Mouse (Mus musculus): ENCODE measurements around the gene Krt79. TPM values are rescaled to one million over a fixed set of nuclear protein-coding genes. Genes with fewer than 3 reads are reported as not detected.

Krt79 gene
- polyA plus RNA-seq, 1 experiment from 2014 or later: not detected

GRCm38 (mm10) chr15:101952733-101953474 is 12.8 kb upstream of the Krt79 start:
- Histone ChIP-seq H3K9me3 (ENCODE audit: control insufficient read depth, low read length) (no peaks in the 10 kb centered on the region), H3K27me3 (ENCODE audit: control insufficient read depth, insufficient read depth, low read length) (no peaks in the 10 kb centered on the region), H3K9ac (ENCODE audit: low read depth, low read length) (no peak overlapping the region), H3K4me3 (ENCODE audit: low read depth, low read length) (no peak overlapping the region), H3K36me3 (ENCODE audit: control insufficient read depth, insufficient read depth, low read length) (no peaks in the 10 kb centered on the region), H3K4me1 (replicated peaks; ENCODE audit: control insufficient read depth, insufficient read depth, low read length) (no peaks in the 10 kb centered on the region), H3K4me2 (replicated peaks; ENCODE audit: low read depth, low read length) (no peak overlapping the region), H3K27ac (ENCODE audit: low read depth, low read length) (no peak overlapping the region)
- DNase-seq (ENCODE audit: low spot score) (no peak), ATAC-seq (ENCODE audit: low FRiP score) (no peak)
- 89% methylated on average over 7 of the region's 7 CpGs for WGBS

GRCm38 (mm10) chr15:101945430-101945829 is 5.3 kb upstream of the Krt79 start:
- H3K4me1 ChIP-seq (replicated peaks; ENCODE audit: control insufficient read depth, insufficient read depth, low read length): no peaks in the 10 kb centered on the region
- DNase-seq (ENCODE audit: low spot score): no peak
- no peak overlapping the region for H3K4me2 ChIP-seq (replicated peaks; ENCODE audit: low read depth, low read length)
- H3K9ac ChIP-seq (ENCODE audit: low read depth, low read length): no peak overlapping the region
- H3K27ac ChIP-seq (ENCODE audit: low read depth, low read length): no peak overlapping the region
- no peaks in the 10 kb centered on the region for H3K27me3 ChIP-seq (ENCODE audit: control insufficient read depth, insufficient read depth, low read length)
- H3K9me3 ChIP-seq (ENCODE audit: control insufficient read depth, low read length): no peaks in the 10 kb centered on the region
- no peak overlapping the region for H3K4me3 ChIP-seq (ENCODE audit: low read depth, low read length)
- H3K36me3 ChIP-seq (ENCODE audit: control insufficient read depth, insufficient read depth, low read length): no peaks in the 10 kb centered on the region
- ATAC-seq (ENCODE audit: low FRiP score): no peak
- 90% methylated on average over 1 of the region's 1 CpGs for WGBS

GRCm38 (mm10) chr15:101941948-101942347 is 1.8 kb upstream of the Krt79 start:
- Histone ChIP-seq H3K9ac (ENCODE audit: low read depth, low read length) (no peak overlapping the region), H3K27ac (ENCODE audit: low read depth, low read length) (no peak overlapping the region), H3K4me1 (replicated peaks; ENCODE audit: control insufficient read depth, insufficient read depth, low read length) (no peaks in the 10 kb centered on the region), H3K4me3 (ENCODE audit: low read depth, low read length) (no peak overlapping the region), H3K36me3 (ENCODE audit: control insufficient read depth, insufficient read depth, low read length) (no peaks in the 10 kb centered on the region), H3K9me3 (ENCODE audit: control insufficient read depth, low read length) (no peaks in the 10 kb centered on the region), H3K27me3 (ENCODE audit: control insufficient read depth, insufficient read depth, low read length) (no peaks in the 10 kb centered on the region), H3K4me2 (replicated peaks; ENCODE audit: low read depth, low read length) (no peak overlapping the region)
- DNase-seq (ENCODE audit: low spot score): no peak
- no peak for ATAC-seq (ENCODE audit: low FRiP score)
- 72% methylated on average over 8 of the region's 8 CpGs for WGBS

- Histone ChIP-seq H3K4me3 (ENCODE audit: low read depth, low read length) (no peak overlapping the region), H3K9ac (ENCODE audit: low read depth, low read length) (no peak overlapping the region), H3K27ac (ENCODE audit: low read depth, low read length) (no peak overlapping the region), H3K9me3 (ENCODE audit: control insufficient read depth, low read length) (no peaks in the 10 kb centered on the region), H3K36me3 (ENCODE audit: control insufficient read depth, insufficient read depth, low read length) (no peaks in the 10 kb centered on the region), H3K27me3 (ENCODE audit: control insufficient read depth, insufficient read depth, low read length) (no peaks in the 10 kb centered on the region), H3K4me1 (replicated peaks; ENCODE audit: control insufficient read depth, insufficient read depth, low read length) (no peaks in the 10 kb centered on the region), H3K4me2 (replicated peaks; ENCODE audit: low read depth, low read length) (no peak overlapping the region)
- 90% methylated on average over 9 of the region's 9 CpGs for WGBS
- ATAC-seq (ENCODE audit: low FRiP score) (no peak), DNase-seq (ENCODE audit: low spot score) (no peak)
These were observed 1.4 kb downstream of the Krt79 start for GRCm38 (mm10) chr15:101938600-101939308.

GRCm38 (mm10) chr15:101933024-101933423 is 7.1 kb downstream of the Krt79 start:
- no peak overlapping the region for H3K9ac ChIP-seq (ENCODE audit: low read depth, low read length)
- 82% methylated on average over 6 of the region's 6 CpGs for WGBS

GRCm38 (mm10) chr15:101929666-101930065 is 10.5 kb downstream of the Krt79 start:
- peaks cover 4% of the 10 kb centered on the region; the same call in 1 of the 2 replicates for H3K27me3 ChIP-seq (ENCODE audit: control insufficient read depth, insufficient read depth, low read length)
- H3K9ac ChIP-seq (ENCODE audit: low read depth, low read length): peak overlapping the region; percentile 0; the same call in 1 of the 2 replicates
- no peaks in the 10 kb centered on the region for H3K36me3 ChIP-seq (ENCODE audit: control insufficient read depth, insufficient read depth, low read length)
- 0 out of 2 replicates have a peak, but pooled peaks cover 2% of the 10 kb centered on the region for H3K4me1 ChIP-seq (replicated peaks; ENCODE audit: control insufficient read depth, insufficient read depth, low read length)
- H3K4me3 ChIP-seq (ENCODE audit: low read depth, low read length): peak overlapping the region; percentile 2; the same call in 1 of the 2 replicates
- no peak for ATAC-seq (ENCODE audit: low FRiP score)
- H3K4me2 ChIP-seq (replicated peaks; ENCODE audit: low read depth, low read length): peak overlapping the region; percentile 35
- H3K9me3 ChIP-seq (ENCODE audit: control insufficient read depth, low read length): no peaks in the 10 kb centered on the region
- WGBS: 3% methylated on average over 17 of the region's 17 CpGs
- DNase-seq (ENCODE audit: low spot score): peak; percentile 50
- no peak overlapping the region for H3K27ac ChIP-seq (ENCODE audit: low read depth, low read length)

More at GRCm38 (mm10) chr15:101933024-101933423, 7.1 kb downstream of the Krt79 start:
- H3K4me3 ChIP-seq (ENCODE audit: low read depth, low read length): no peak overlapping the region
- H3K4me1 ChIP-seq (replicated peaks; ENCODE audit: control insufficient read depth, insufficient read depth, low read length): 0 out of 2 replicates have a peak, but pooled peaks cover 2% of the 10 kb centered on the region
- H3K36me3 ChIP-seq (ENCODE audit: control insufficient read depth, insufficient read depth, low read length): no peaks in the 10 kb centered on the region
- H3K27ac ChIP-seq (ENCODE audit: low read depth, low read length): no peak overlapping the region
- peaks cover 4% of the 10 kb centered on the region; the same call in 1 of the 2 replicates for H3K27me3 ChIP-seq (ENCODE audit: control insufficient read depth, insufficient read depth, low read length)
- no peak for DNase-seq (ENCODE audit: low spot score)
- ATAC-seq (ENCODE audit: low FRiP score): no peak
- H3K9me3 ChIP-seq (ENCODE audit: control insufficient read depth, low read length): no peaks in the 10 kb centered on the region
- H3K4me2 ChIP-seq (replicated peaks; ENCODE audit: low read depth, low read length): no peak overlapping the region

GRCm38 (mm10) chr15:101929087-101929486 is 11.0 kb downstream of the Krt79 start:
- H3K4me1 ChIP-seq (replicated peaks; ENCODE audit: control insufficient read depth, insufficient read depth, low read length): 0 out of 2 replicates have a peak, but pooled peaks cover 2% of the 10 kb centered on the region
- no peak overlapping the region for H3K9ac ChIP-seq (ENCODE audit: low read depth, low read length)
- WGBS: 18% methylated on average over 9 of the region's 9 CpGs
- ATAC-seq (ENCODE audit: low FRiP score) (no peak), DNase-seq (ENCODE audit: low spot score) (peak; percentile 23)
- H3K4me2 ChIP-seq (replicated peaks; ENCODE audit: low read depth, low read length): no peak overlapping the region; the same call in 1 of the 2 replicates
- no peak overlapping the region for H3K27ac ChIP-seq (ENCODE audit: low read depth, low read length)
- H3K9me3 ChIP-seq (ENCODE audit: control insufficient read depth, low read length): no peaks in the 10 kb centered on the region
- H3K27me3 ChIP-seq (ENCODE audit: control insufficient read depth, insufficient read depth, low read length): peaks cover 4% of the 10 kb centered on the region; the same call in 1 of the 2 replicates
- H3K4me3 ChIP-seq (ENCODE audit: low read depth, low read length): no peak overlapping the region
- no peaks in the 10 kb centered on the region for H3K36me3 ChIP-seq (ENCODE audit: control insufficient read depth, insufficient read depth, low read length)

GRCm38 (mm10) chr15:101927340-101928080 is 12.6 kb downstream of the Krt79 start:
- H3K4me3 ChIP-seq (ENCODE audit: low read depth, low read length): no peak overlapping the region
- H3K9ac ChIP-seq (ENCODE audit: low read depth, low read length): no peak overlapping the region
- H3K36me3 ChIP-seq (ENCODE audit: control insufficient read depth, insufficient read depth, low read length): no peaks in the 10 kb centered on the region
- no peak overlapping the region for H3K4me2 ChIP-seq (replicated peaks; ENCODE audit: low read depth, low read length)
- H3K9me3 ChIP-seq (ENCODE audit: control insufficient read depth, low read length): no peaks in the 10 kb centered on the region
- no peak for DNase-seq (ENCODE audit: low spot score)
- 74% methylated on average over 12 of the region's 12 CpGs for WGBS
- 0 out of 2 replicates have a peak, but pooled peaks cover 2% of the 10 kb centered on the region for H3K4me1 ChIP-seq (replicated peaks; ENCODE audit: control insufficient read depth, insufficient read depth, low read length)
- no peak overlapping the region for H3K27ac ChIP-seq (ENCODE audit: low read depth, low read length)
- peaks cover 4% of the 10 kb centered on the region; the same call in 1 of the 2 replicates for H3K27me3 ChIP-seq (ENCODE audit: control insufficient read depth, insufficient read depth, low read length)
- ATAC-seq (ENCODE audit: low FRiP score): no peak
